Mouse (Mus musculus) liver, postnatal 0 days (tissue): ENCODE data around the gene Lysmd1. TPM values are rescaled to one million over a fixed set of nuclear protein-coding genes. Genes with fewer than 3 reads are reported as not detected.

Experiments used
- ATAC-seq: fragments of 200-750 bp; cut with Nextera tagmentation; 2 replicates; pipeline ENCODE4 v1.8.0; 2017; ENCODE audit warnings: mild to moderate bottlenecking, moderate library complexity
- DNase-seq: peaks from one replicate; pipeline ENCODE4 v3.0.0-alpha.2; 2016
- H3K27ac ChIP-seq: fragments of 300-500 bp; sonication (generic); 2 replicates; pipeline ENCODE4 v1.5.1; 2014; ENCODE audit warnings: antibody characterized with exemption, moderate library complexity, mild to moderate bottlenecking, low read depth
- H3K27me3 ChIP-seq: fragments of 300-500 bp; sonication (generic); 2 replicates; pipeline ENCODE4 v1.6.1; 2014; ENCODE audit warnings: low read length, control low read depth, mixed read lengths; ENCODE audit not compliant: insufficient read depth
- H3K36me3 ChIP-seq: fragments of 300-500 bp; sonication (generic); replicated peaks from 2 replicates; pipeline ENCODE4 v1.6.1; 2014; ENCODE audit warnings: mild to moderate bottlenecking, control low read depth, low read length, moderate library complexity, mixed read lengths; ENCODE audit not compliant: insufficient read depth
- H3K4me1 ChIP-seq: fragments of 300-500 bp; sonication (generic); 2 replicates; pipeline ENCODE4 v1.6.1; 2014; ENCODE audit warnings: antibody characterized with exemption, mild to moderate bottlenecking, control low read depth; ENCODE audit not compliant: insufficient read depth
- H3K4me2 ChIP-seq: fragments of 300-500 bp; sonication (generic); 2 replicates; pipeline ENCODE4 v1.6.1; 2014; ENCODE audit warnings: low read depth, mild to moderate bottlenecking, low read length, moderate library complexity, mixed read lengths
- H3K4me3 ChIP-seq: fragments of 300-500 bp; sonication (generic); 2 replicates; pipeline ENCODE4 v1.5.1; 2014; ENCODE audit warnings: low read depth, low read length
- H3K9ac ChIP-seq: fragments of 300-500 bp; sonication (generic); replicated peaks from 2 replicates; pipeline ENCODE4 v1.6.1; 2014; ENCODE audit warnings: mild to moderate bottlenecking, moderate library complexity
- H3K9me3 ChIP-seq: fragments of 300-500 bp; sonication (generic); 2 replicates; pipeline ENCODE4 v1.6.1; 2016; ENCODE audit warnings: mild to moderate bottlenecking, control low read depth, low read length, mixed read lengths
- CTCF ChIP-seq: sonication (generic); IDR thresholded peaks from 2 replicates; pipeline ENCODE4 v1.5.1; 2016; ENCODE audit warnings: antibody characterized with exemption, low read depth
- EP300 ChIP-seq: IDR thresholded peaks from 2 replicates; pipeline ENCODE4 v1.6.1; 2016; ENCODE audit warnings: antibody characterized with exemption, low read depth, mild to moderate bottlenecking
- WGBS: fragments of 180-500 bp; shearing (Covaris S2); extraction: QIAGEN DNeasy Blood & Tissue Kit; methylation state at CpG from one replicate; pipeline ENCODE4 v1.1.7; 2014; ENCODE audit not compliant: insufficient replicate concordance; 5-methylcytosine and 5-hydroxymethylcytosine counted together
- polyA plus RNA-seq: library from polyadenylated mRNA; unstranded; fragments of >200 nt; fragmentation: Nextera tagmentation; extraction: Ambion mirVana; gene quantifications from 2 replicates; pipeline ENCODE4 v1.2.1, GENCODE M21; 2015

Lysmd1 gene
- polyA plus RNA-seq, 1 experiment from 2014 or later: 6.7 TPM

GRCm38 (mm10) chr3:95107898-95108297 is 26.0 kb upstream of the Lysmd1 start:
- Histone ChIP-seq H3K9me3 (no peaks in the 10 kb centered on the region), H3K27me3 (no peaks in the 10 kb centered on the region), H3K27ac (no peak overlapping the region), H3K4me3 (no peak overlapping the region), H3K4me1 (peaks cover 23% of the 10 kb centered on the region), H3K4me2 (no peak overlapping the region), H3K9ac (no peak overlapping the region), H3K36me3 (no peaks in the 10 kb centered on the region; the same call in 1 of the 2 replicates)
- DNase-seq (no peak), ATAC-seq (no peak)
- 63% methylated on average over 2 of the region's 2 CpGs for WGBS
- TF ChIP-seq CTCF: peak; percentile 49
- no peak for TF ChIP-seq EP300

DNA sequence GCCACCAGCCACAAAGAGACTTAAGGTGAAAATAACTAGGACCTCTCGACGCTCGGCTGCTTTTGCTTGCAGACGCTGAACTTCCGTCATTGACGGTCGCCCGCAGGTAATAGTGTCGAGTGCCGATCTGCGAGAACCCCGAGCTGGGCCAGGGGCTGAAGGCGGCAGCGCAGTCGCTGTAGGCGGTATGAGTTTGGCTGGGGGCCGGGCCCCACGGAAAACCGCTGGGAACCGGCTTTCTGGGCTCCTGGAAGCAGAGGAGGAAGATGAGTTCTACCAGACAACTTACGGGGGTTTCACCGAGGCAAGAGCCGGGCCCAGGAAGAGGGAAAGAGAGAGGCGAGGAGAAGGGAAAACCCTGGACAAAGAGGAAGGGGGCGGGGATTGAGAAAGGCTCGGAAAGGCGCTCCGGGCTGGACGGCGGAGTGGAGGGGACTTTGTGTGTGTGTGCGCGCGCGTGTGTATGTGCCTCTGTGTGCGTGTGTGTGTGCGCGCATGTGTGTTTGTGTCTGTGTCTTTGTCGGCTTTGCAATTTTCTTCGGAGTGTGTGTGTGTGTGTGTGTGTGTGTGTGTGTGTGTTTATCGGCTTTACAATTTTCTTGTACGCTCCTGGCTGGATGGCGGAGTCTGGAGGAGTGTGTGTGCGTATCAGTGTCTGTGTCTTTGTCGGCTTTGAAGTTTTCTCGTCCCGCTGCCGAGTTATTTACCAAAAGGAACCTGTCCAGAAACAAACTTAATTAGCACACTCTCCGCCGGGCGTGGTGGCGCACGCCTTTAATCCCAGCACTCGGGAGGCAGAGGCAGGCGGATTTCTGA is 22.8 kb upstream of the Lysmd1 start, which contains the start of gene Vps72:
Vps72 (plus strand) TSS at position 112 of the 816 bp plus-strand sequence.
- H3K27ac ChIP-seq: peak within 1 kb of the TSS; percentile 81
- H3K4me1 ChIP-seq: peaks cover 13% of the 10 kb centered on the region
- TF ChIP-seq CTCF (no peak), EP300 (no peak)
- whole genome bisulfite sequencing: under 1% methylated on average over 53 of the region's 54 CpGs
- H3K9ac ChIP-seq: peak within 1 kb of the TSS; percentile 65
- DNase-seq (peak; percentile 89), ATAC-seq (peak; percentile 71)
- H3K36me3 ChIP-seq: peaks cover 4% of the 10 kb centered on the region; the same call in 1 of the 2 replicates
- H3K4me3 ChIP-seq: peak within 1 kb of the TSS; percentile 64
- no peaks in the 10 kb centered on the region for H3K27me3 ChIP-seq
- H3K4me2 ChIP-seq: peak within 1 kb of the TSS; percentile 72
- no peaks in the 10 kb centered on the region for H3K9me3 ChIP-seq

GRCm38 (mm10) chr3:95112760-95113159 is 21.1 kb upstream of the Lysmd1 start:
- no peaks in the 10 kb centered on the region for H3K27me3 ChIP-seq
- DNase-seq (no peak), ATAC-seq (no peak)
- H3K4me2 ChIP-seq: no peak overlapping the region
- H3K4me3 ChIP-seq: no peak overlapping the region
- peaks cover 6% of the 10 kb centered on the region; the same call in 1 of the 2 replicates for H3K36me3 ChIP-seq
- no peak overlapping the region for H3K9ac ChIP-seq
- no peak overlapping the region for H3K27ac ChIP-seq
- H3K4me1 ChIP-seq: peaks cover 13% of the 10 kb centered on the region
- WGBS: 91% methylated on average over 1 of the region's 1 CpGs
- TF ChIP-seq EP300: no peak
- no peak for TF ChIP-seq CTCF
- no peaks in the 10 kb centered on the region for H3K9me3 ChIP-seq

- Histone ChIP-seq H3K36me3 (peaks cover 44% of the 10 kb centered on the region), H3K9ac (no peak overlapping the region), H3K27ac (no peak overlapping the region), H3K9me3 (no peaks in the 10 kb centered on the region), H3K4me2 (no peak overlapping the region), H3K4me1 (peaks cover under 1% of the 10 kb centered on the region), H3K27me3 (no peaks in the 10 kb centered on the region), H3K4me3 (no peak overlapping the region)
- ATAC-seq (no peak), DNase-seq (no peak)
- WGBS: 82% methylated on average over 2 of the region's 2 CpGs
- no peak for TF ChIP-seq CTCF
- TF ChIP-seq EP300: no peak
Observed at GRCm38 (mm10) chr3:95117751-95118150, 16.1 kb upstream of the Lysmd1 start.

GRCm38 (mm10) chr3:95121580-95121979 is 12.3 kb upstream of the Lysmd1 start:
- ATAC-seq (peak; percentile 35; the same call in 1 of the 2 replicates), DNase-seq (no peak)
- H3K4me2 ChIP-seq: no peak overlapping the region
- H3K27ac ChIP-seq: peak overlapping the region; percentile 60; the same call in 1 of the 2 replicates
- no peaks in the 10 kb centered on the region for H3K9me3 ChIP-seq
- no peak overlapping the region for H3K9ac ChIP-seq
- TF ChIP-seq EP300 (peak; percentile 41; the same call in 1 of the 2 replicates), CTCF (no peak)
- peaks cover 8% of the 10 kb centered on the region for H3K4me1 ChIP-seq
- H3K36me3 ChIP-seq: peaks cover 40% of the 10 kb centered on the region
- H3K27me3 ChIP-seq: no peaks in the 10 kb centered on the region
- 62% methylated on average over 6 of the region's 6 CpGs for WGBS
- no peak overlapping the region for H3K4me3 ChIP-seq

DNA sequence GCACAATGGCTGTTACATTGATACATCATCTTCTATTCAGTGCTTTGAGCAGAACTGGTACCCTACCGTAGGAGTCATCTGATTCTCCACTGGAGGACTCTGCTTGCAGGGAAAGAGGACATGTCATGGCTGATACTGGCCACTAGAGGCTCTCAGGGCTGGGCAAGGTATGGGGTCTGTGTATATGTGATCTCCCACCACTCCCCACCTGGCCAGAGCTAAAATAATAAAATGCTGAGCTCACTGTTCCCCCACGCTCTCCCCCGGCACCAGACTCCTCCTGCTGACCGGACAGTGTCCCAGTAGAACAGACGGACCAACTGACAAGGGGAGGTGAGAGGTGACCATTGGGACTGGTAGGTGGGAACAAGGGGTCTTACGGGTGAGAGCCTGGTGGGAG is 9.6 kb upstream of the Lysmd1 start, which contains the start of gene Tmod4:
Tmod4 (plus strand) TSS at position 231 of the 400 bp plus-strand sequence.
- H3K9ac ChIP-seq: no peak within 1 kb of the TSS
- no peak for ATAC-seq

More for the DNA sequence above, 9.6 kb upstream of the Lysmd1 start, which contains the start of gene Tmod4:
- Histone ChIP-seq H3K4me3 (no peak within 1 kb of the TSS), H3K27me3 (no peaks in the 10 kb centered on the region), H3K9me3 (no peaks in the 10 kb centered on the region), H3K36me3 (peaks cover 31% of the 10 kb centered on the region), H3K4me1 (peaks cover 8% of the 10 kb centered on the region), H3K27ac (no peak within 1 kb of the TSS), H3K4me2 (no peak within 1 kb of the TSS)
- 58% methylated on average over 6 of the region's 6 CpGs for WGBS
- no peak for DNase-seq
- TF ChIP-seq EP300 (no peak), CTCF (peak; percentile 65)
